Mouse (Mus musculus): ENCODE measurements at regions not wholly inside any gene's neighbourhood (a gene's known extent, or its start where the extent isn't known, plus 50 kb on each side); places are given as distances from the start of the nearest gene placed in this dataset.

- in situ Hi-C loops (cut with MboI; ENCODE audit: low pct_unique_long_range_greater_than_20kb in 1 of 2, low sequenced_read_pairs in 2 of 2, unreplicated experiment in 1 of 2) = no loop called here
These were observed 146.2 kb upstream of the Rybp start for GRCm38 (mm10) chr6:100433534-100433867.

DNA sequence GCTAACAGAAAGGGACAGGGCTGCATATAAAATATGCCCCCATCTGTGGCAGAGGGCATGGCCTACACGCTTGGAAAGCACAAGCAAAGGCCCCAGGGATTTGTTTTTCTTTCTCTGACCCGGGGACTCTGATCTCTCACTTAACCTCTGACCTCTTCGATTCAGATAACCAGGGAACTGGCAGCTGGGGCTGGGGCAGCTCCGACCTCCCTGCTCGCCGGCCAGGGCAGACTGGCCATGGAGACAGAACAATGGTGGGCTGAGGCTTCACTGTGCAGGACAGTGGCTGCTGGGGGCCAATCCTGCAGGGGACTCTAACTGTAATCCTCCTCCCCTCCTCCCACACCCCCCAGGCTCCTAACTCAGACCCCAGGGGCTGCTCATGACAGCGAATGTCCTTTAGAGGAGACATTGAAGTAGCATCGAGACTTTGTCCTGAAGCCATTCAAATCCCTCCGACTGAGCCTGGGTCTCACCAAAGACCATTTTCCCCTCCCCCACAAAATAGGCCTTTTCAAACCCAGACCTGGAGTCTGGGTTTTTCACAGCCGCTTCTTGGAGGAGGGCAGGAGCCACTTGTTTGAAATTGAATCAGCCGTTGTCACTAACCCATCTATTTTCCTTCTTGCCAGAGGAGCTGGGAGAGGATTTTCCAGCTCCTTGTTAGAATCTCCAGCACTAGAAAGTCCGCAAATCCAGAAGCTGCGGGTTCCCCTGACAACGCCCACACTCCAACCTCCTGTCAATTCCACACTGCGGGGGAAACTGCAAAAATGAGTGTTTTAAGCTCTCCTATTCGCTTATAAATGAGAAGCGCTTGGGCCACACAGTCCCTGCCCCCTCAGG is 145.6 kb upstream of the Rybp start:
- in situ Hi-C loops (cut with MboI; ENCODE audit: low pct_unique_long_range_greater_than_20kb in 1 of 2, low sequenced_read_pairs in 2 of 2, unreplicated experiment in 1 of 2) = no loop called here

DNA sequence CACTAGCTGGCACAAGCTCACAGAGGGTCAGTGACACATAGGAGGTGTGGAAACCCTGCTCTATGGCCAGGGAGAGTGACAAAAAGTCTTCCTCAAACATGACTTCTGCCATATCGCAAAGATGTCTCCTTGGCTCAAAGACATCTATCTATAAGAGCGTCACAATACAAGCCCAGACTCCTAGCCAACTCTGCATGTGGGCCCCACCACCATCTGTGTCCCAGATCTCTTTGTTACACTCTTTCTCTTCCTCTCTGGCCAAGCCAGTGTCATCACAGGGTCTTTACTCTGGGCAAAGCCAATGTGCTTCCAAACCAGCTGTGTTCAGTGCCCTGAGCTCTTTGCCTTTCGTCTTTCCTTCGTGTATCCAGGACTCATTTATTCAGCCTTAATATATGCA is 143.0 kb upstream of the Rybp start:
- in situ Hi-C loops (cut with MboI; ENCODE audit: low pct_unique_long_range_greater_than_20kb in 1 of 2, low sequenced_read_pairs in 2 of 2, unreplicated experiment in 1 of 2) = no loop called here

- in situ Hi-C loops (cut with MboI; ENCODE audit: low pct_unique_long_range_greater_than_20kb in 1 of 2, low sequenced_read_pairs in 2 of 2, unreplicated experiment in 1 of 2) = no loop called here
These were observed 142.2 kb upstream of the Rybp start for GRCm38 (mm10) chr6:100429511-100429910.

- in situ Hi-C loops (cut with MboI; ENCODE audit: low pct_unique_long_range_greater_than_20kb in 1 of 2, low sequenced_read_pairs in 2 of 2, unreplicated experiment in 1 of 2) = no loop called here
These were observed 141.5 kb upstream of the Rybp start for GRCm38 (mm10) chr6:100428759-100429158.

- in situ Hi-C loops (cut with MboI; ENCODE audit: low pct_unique_long_range_greater_than_20kb in 1 of 2, low sequenced_read_pairs in 2 of 2, unreplicated experiment in 1 of 2) = no loop called here
These were observed 138.3 kb upstream of the Rybp start for GRCm38 (mm10) chr6:100425551-100425950.

GRCm38 (mm10) chr6:100424788-100425403 is 137.6 kb upstream of the Rybp start:
- in situ Hi-C loops (cut with MboI; ENCODE audit: low pct_unique_long_range_greater_than_20kb in 1 of 2, low sequenced_read_pairs in 2 of 2, unreplicated experiment in 1 of 2) = no loop called here

- in situ Hi-C loops (cut with MboI; ENCODE audit: low pct_unique_long_range_greater_than_20kb in 1 of 2, low sequenced_read_pairs in 2 of 2, unreplicated experiment in 1 of 2) = no loop called here
These were observed 136.9 kb upstream of the Rybp start for GRCm38 (mm10) chr6:100424181-100424580.

DNA sequence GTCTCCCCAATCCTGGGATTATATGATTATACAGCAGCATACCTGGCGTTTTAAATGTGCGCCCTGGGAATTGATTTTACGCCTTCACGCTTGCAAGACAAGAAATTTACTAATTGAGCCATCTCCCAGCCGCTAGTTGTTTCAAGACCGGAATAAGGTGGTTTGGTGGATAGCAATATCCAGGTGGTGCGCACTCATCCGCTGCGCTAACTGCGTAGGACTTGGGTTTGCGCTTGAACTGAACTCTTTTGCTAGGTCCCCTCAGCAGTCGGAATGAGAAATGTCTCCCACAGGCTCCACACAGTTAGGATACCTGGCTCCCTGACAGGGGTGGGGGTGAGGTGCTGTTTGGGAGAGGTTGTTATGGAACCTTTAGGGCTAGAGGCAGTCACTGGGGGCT is 136.4 kb upstream of the Rybp start:
- in situ Hi-C loops (cut with MboI; ENCODE audit: low pct_unique_long_range_greater_than_20kb in 1 of 2, low sequenced_read_pairs in 2 of 2, unreplicated experiment in 1 of 2) = no loop called here

DNA sequence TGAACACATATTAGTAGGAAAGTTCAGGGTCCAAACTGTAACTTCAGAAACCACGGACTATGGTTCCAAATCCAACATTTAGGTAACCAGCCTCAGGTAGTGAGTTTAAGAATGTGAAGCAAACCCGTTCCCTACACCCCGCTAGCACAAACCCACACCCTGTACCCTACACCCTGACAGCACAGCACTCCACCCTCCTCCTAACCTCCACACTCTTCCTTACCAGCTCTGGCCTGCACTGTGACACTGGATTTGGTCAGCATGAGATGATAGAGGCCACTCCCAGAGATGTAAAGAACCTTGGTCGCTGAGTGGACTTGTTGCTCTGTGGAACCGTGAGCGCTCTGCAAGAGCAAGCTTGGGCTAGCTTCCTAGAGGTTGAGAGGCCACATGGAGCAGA is 135.3 kb upstream of the Rybp start:
- in situ Hi-C loops (cut with MboI; ENCODE audit: low pct_unique_long_range_greater_than_20kb in 1 of 2, low sequenced_read_pairs in 2 of 2, unreplicated experiment in 1 of 2) = no loop called here

GRCm38 (mm10) chr6:100421706-100422578 is 134.7 kb upstream of the Rybp start:
- in situ Hi-C loops (cut with MboI; ENCODE audit: low pct_unique_long_range_greater_than_20kb in 1 of 2, low sequenced_read_pairs in 2 of 2, unreplicated experiment in 1 of 2) = no loop called here

GRCm38 (mm10) chr6:100420602-100421001 is 133.3 kb upstream of the Rybp start:
- in situ Hi-C loops (cut with MboI; ENCODE audit: low pct_unique_long_range_greater_than_20kb in 1 of 2, low sequenced_read_pairs in 2 of 2, unreplicated experiment in 1 of 2) = no loop called here

GRCm38 (mm10) chr6:100419782-100420540 is 132.7 kb upstream of the Rybp start:
- in situ Hi-C loops (cut with MboI; ENCODE audit: low pct_unique_long_range_greater_than_20kb in 1 of 2, low sequenced_read_pairs in 2 of 2, unreplicated experiment in 1 of 2) = no loop called here

GRCm38 (mm10) chr6:100416046-100416445 is 128.8 kb upstream of the Rybp start:
- in situ Hi-C loops (cut with MboI; ENCODE audit: low pct_unique_long_range_greater_than_20kb in 1 of 2, low sequenced_read_pairs in 2 of 2, unreplicated experiment in 1 of 2) = no loop called here

GRCm38 (mm10) chr6:100415514-100415913 is 128.2 kb upstream of the Rybp start:
- in situ Hi-C loops (cut with MboI; ENCODE audit: low pct_unique_long_range_greater_than_20kb in 1 of 2, low sequenced_read_pairs in 2 of 2, unreplicated experiment in 1 of 2) = no loop called here

- in situ Hi-C loops (cut with MboI; ENCODE audit: low pct_unique_long_range_greater_than_20kb in 1 of 2, low sequenced_read_pairs in 2 of 2, unreplicated experiment in 1 of 2) = no loop called here
These were observed 127.6 kb upstream of the Rybp start for GRCm38 (mm10) chr6:100414836-100415235.

DNA sequence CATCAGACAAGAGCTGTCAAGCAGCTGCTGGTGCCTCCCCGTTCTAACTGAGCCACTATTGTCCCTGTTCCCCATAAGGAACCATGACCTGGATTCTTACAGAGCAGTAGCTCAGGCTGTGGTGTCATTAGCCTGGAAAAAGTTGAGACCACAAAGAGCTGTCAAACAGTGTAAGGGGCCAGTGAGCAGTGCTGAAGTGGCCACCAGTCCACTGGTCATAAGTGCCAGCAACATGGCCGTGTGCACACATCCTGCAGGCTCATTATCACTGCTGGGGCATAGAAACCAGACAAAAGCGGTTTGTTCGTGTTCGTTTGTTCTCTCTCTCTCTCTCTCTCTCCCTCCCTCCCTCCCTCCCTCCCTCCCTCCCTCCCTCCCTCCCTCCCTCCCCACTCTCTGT is 125.2 kb upstream of the Rybp start:
- in situ Hi-C loops (cut with MboI; ENCODE audit: low pct_unique_long_range_greater_than_20kb in 1 of 2, low sequenced_read_pairs in 2 of 2, unreplicated experiment in 1 of 2) = no loop called here

DNA sequence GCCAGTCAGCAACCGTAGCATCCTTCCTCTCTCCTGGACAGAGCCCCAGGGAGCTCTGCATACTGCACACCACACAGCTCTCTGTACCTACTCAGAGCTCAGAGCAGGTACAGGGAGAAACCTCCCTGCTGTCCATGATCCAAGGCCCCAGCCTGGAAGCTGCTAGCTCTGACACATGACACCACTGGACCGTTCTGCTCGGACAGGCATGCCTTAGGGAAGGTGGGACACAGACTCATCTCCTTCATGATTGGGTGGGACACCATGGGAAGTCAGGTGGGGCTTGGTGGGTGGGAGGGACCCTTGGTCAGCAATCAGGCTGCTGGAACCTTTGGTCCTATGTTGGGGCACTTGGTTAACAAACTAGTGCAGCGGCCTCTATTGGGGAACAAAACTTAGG is 124.7 kb upstream of the Rybp start:
- in situ Hi-C loops (cut with MboI; ENCODE audit: low pct_unique_long_range_greater_than_20kb in 1 of 2, low sequenced_read_pairs in 2 of 2, unreplicated experiment in 1 of 2) = no loop called here
